Mouse (Mus musculus) gastrocnemius, postnatal 25 days (tissue): Measurements from ENCODE around the gene Htatsf1. TPM values are rescaled to one million over a fixed set of nuclear protein-coding genes. Genes with fewer than 3 reads are reported as not detected.

Source experiments
- DNase-seq: peaks from one replicate; pipeline ENCODE4 v3.0.0; 2022
- long read RNA-seq, 2 experiments: library from polyadenylated mRNA; stranded (forward); transcript quantifications; one replicate each; pipeline ENCODE4 v2.0.0; 2021
- total RNA-seq, 2 experiments: library from RNA; stranded (reverse); gene quantifications; 1 replicate in 1 of 2; 2 replicates in 1 of 2; pipeline ENCODE4 v1.2.3; 2021

Htatsf1 gene
- 10 to 100 TPM; 60.5 to 70.6 TPM for total RNA-seq
- long read RNA-seq, experiment 1, transcript Htatsf1-202 (6 exons, 1,128 nt), result minor isoform, 6 of 93 reads
- long read RNA-seq, experiment 1, transcript Htatsf1-201 (10 exons, 2,810 nt), result major isoform, 49 of 93 reads
- long read RNA-seq, experiment 1, partial matches to known transcripts, result 13 of 93 reads
- long read RNA-seq, experiment 1, other reads (novel, unspliced or antisense), result 25 of 93 reads
- long read RNA-seq, experiment 2, transcript Htatsf1-201 (10 exons, 2,810 nt), result major isoform, 79 of 113 reads
- long read RNA-seq, experiment 2, partial matches to known transcripts, result 28 of 113 reads
- long read RNA-seq, experiment 2, other reads (novel, unspliced or antisense), result 2 of 113 reads

GRCm38 (mm10) chrX:57053174-57053992 is at the start of gene Htatsf1:
TSS of gene Htatsf1 (plus strand) at chrX:57053583.
- peak; percentile 80 for DNase-seq

GRCm38 (mm10) chrX:57012891-57013290 is 40.5 kb upstream of the Htatsf1 start:
- DNase-seq, result no peak

GRCm38 (mm10) chrX:57042774-57043173 is 10.6 kb upstream of the Htatsf1 start, which contains the start of gene Brs3:
TSS of gene Brs3 (plus strand) at chrX:57043074.
- DNase-seq, result no peak

- no peak for DNase-seq
Measured at GRCm38 (mm10) chrX:57043869-57044268, 9.5 kb upstream of the Htatsf1 start.

GRCm38 (mm10) chrX:57052848-57053173 is 572 bp upstream of the Htatsf1 start:
- no peak for DNase-seq

GRCm38 (mm10) chrX:57053993-57054385 is 606 bp downstream of the Htatsf1 start:
- no peak for DNase-seq

GRCm38 (mm10) chrX:57081496-57081895 is 28.1 kb downstream of the Htatsf1 start:
- DNase-seq, result no peak

GRCm38 (mm10) chrX:57087806-57088205 is 34.4 kb downstream of the Htatsf1 start, which contains the start of gene Vgll1:
TSS of gene Vgll1 (plus strand) at chrX:57088106.
- DNase-seq, result no peak

- no peak for DNase-seq
Measured at GRCm38 (mm10) chrX:57103415-57103814, 50.0 kb downstream of the Htatsf1 start.

GRCm38 (mm10) chrX:57106956-57107355 is 53.6 kb downstream of the Htatsf1 start:
- no peak for DNase-seq

Other genes starting within 250 kb of the Htatsf1 start
- gene Map7d3, start 231.3 kb upstream of the Htatsf1 start, total RNA-seq, result under 1 TPM in 1 of 2 experiments, not detected in 1; 0.29 TPM
- not detected for gene Adgrg4, start 183.4 kb upstream of the Htatsf1 start, total RNA-seq
- not detected for gene Brs3, start 10.5 kb upstream of the Htatsf1 start, total RNA-seq
- not detected for gene Vgll1, start 34.5 kb downstream of the Htatsf1 start, total RNA-seq
- not detected for gene Cd40lg, start 158.6 kb downstream of the Htatsf1 start, total RNA-seq